Mouse (Mus musculus) bone marrow macrophage, adult 2 months (primary cell): Measurements from ENCODE around the gene Srr. TPM values are rescaled to one million over a fixed set of nuclear protein-coding genes. Genes with fewer than 3 reads are reported as not detected.

Source experiments
- H3K27ac ChIP-seq: 2 replicates; pipeline ENCODE4 v1.5.1; 2012; ENCODE audit warnings: low read depth, low read length; ENCODE audit not compliant: insufficient read depth
- H3K4me1 ChIP-seq: 2 replicates; pipeline ENCODE4 v1.6.1; 2012; ENCODE audit warnings: low read length; ENCODE audit not compliant: control insufficient read depth, insufficient read depth
- H3K4me3 ChIP-seq: 2 replicates; pipeline ENCODE4 v1.5.1; 2012; ENCODE audit warnings: mild to moderate bottlenecking, low read length, moderate library complexity; ENCODE audit not compliant: insufficient read depth
- CTCF ChIP-seq: IDR thresholded peaks from 2 replicates; pipeline ENCODE4 v1.5.1; 2012; ENCODE audit warnings: low read depth, mild to moderate bottlenecking, low read length, moderate library complexity
- POLR2A ChIP-seq: IDR thresholded peaks from 2 replicates; pipeline ENCODE4 v1.6.1; 2012; ENCODE audit warnings: mild to moderate bottlenecking, low read depth, low read length, borderline replicate concordance
- polyA plus RNA-seq: library from polyadenylated mRNA; stranded (reverse); fragments of >200 nt; gene quantifications from 2 replicates; pipeline ENCODE4 v1.2.4, GENCODE M21; 2012; ENCODE audit not compliant: missing spikeins, insufficient read depth, insufficient read length

The Srr gene
- polyA plus RNA-seq, 1 experiment, result 17.5 TPM

- Histone ChIP-seq H3K4me3 (no peak overlapping the region), H3K4me1 (0 out of 2 replicates have a peak, but pooled peaks cover 2% of the 10 kb centered on the region), H3K27ac (no peak overlapping the region)
- TF ChIP-seq POLR2A (no peak), CTCF (no peak)
Measured at GRCm38 (mm10) chr11:74894619-74895018, 31.1 kb downstream of the Srr start.

DNA sequence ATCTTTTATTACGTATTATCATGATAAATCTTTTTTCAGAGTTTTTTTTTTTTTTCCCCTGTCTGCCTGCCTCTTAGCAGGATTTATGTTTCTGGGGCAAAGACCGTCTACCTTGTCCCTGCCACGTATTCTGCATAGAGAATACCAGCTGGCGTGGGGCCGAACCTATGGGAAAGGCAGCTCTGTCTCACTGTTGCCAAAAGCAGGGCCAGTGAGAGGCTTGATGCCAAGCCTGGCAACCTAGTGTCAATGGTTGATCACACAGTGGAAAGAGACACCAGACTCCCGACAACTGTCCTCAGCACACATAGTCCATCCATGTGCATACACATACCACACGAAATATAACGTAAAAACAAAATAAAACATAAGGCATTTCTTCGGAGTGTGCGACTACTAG, 42.6 kb downstream of the Srr start:
- no peak for TF ChIP-seq POLR2A
- TF ChIP-seq CTCF, result no peak
- Histone ChIP-seq H3K4me1 (peaks cover 6% of the 10 kb centered on the region; the same call in 1 of the 2 replicates), H3K4me3 (no peak overlapping the region), H3K27ac (no peak overlapping the region)

DNA sequence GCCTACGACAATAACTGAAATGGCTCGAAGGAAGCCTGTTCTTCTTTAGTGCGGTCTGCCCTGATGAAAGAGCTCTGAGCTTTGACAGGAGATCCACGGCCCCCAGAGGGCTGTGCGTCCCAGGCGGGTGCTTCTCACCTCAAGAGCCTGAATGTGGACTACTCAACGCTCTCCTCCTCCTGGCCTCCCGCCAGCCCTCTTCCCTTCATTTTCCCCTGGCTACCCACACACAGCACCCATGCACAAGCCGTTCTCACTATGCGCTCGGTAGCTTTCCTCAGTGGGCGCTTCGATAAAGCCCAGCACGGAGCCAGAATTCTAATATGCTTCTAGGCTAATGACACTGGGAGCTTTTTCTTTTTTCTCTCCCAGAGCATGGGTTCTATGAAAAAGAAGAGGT, 43.8 kb downstream of the Srr start:
- H3K27ac ChIP-seq, result no peak overlapping the region
- H3K4me3 ChIP-seq, result no peak overlapping the region
- TF ChIP-seq POLR2A (no peak), CTCF (no peak)
- peaks cover 6% of the 10 kb centered on the region; the same call in 1 of the 2 replicates for H3K4me1 ChIP-seq

GRCm38 (mm10) chr11:74880999-74881398, 44.7 kb downstream of the Srr start:
- TF ChIP-seq CTCF (no peak), POLR2A (no peak)
- H3K27ac ChIP-seq, result no peak overlapping the region
- H3K4me3 ChIP-seq, result no peak overlapping the region
- H3K4me1 ChIP-seq, result peaks cover 11% of the 10 kb centered on the region

DNA sequence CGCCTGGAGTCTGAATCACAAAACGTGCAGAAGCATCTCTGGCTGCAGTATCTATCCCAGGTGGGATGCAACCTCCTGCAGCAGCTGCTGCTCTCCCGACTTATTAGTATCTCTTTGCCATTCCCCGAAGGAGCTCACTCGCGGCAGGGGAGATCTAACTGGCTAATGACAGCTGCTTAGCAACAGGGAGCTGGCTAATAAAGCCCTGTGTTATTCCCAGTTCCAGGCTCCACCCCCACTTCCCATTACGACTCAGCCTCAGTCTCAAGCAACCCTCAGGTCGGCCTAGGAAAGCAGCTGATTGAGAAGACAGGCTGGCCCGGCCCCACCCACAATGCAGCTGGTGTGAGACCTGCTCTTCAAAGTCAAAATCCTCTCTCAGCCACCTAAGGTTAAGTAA, 48.9 kb downstream of the Srr start:
- H3K4me3 ChIP-seq, result no peak overlapping the region
- no peak for TF ChIP-seq CTCF
- TF ChIP-seq POLR2A, result no peak
- no peak overlapping the region for H3K27ac ChIP-seq
- H3K4me1 ChIP-seq, result peaks cover 11% of the 10 kb centered on the region

DNA sequence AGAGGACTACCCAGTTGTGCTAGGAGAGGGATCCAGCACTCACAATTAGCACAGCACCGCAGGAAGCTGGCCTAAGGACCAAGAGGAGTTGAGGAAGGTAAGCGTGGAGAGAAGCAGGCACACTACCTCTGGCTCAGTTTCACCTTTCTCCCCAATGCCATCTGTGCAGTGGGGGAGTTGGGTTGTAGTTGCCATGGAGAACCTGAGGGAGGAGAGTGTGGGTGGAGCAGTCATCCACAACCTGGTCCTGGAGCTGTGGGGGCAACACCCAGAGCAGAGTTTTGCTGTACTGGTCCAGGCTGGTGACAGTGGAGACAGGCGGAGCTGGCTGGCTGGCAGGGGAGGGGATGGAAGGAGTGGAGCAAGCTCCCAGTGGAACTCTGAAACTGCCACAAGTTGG, 51.1 kb downstream of the Srr start:
- peaks cover 5% of the 10 kb centered on the region for H3K4me1 ChIP-seq
- TF ChIP-seq CTCF (no peak), POLR2A (no peak)
- H3K4me3 ChIP-seq, result no peak overlapping the region
- H3K27ac ChIP-seq, result no peak overlapping the region

- no peaks in the 10 kb centered on the region for H3K4me1 ChIP-seq
- TF ChIP-seq POLR2A, result no peak
- H3K27ac ChIP-seq, result no peak overlapping the region
- no peak overlapping the region for H3K4me3 ChIP-seq
Measured at GRCm38 (mm10) chr11:74870991-74871622, 54.6 kb downstream of the Srr start.

DNA sequence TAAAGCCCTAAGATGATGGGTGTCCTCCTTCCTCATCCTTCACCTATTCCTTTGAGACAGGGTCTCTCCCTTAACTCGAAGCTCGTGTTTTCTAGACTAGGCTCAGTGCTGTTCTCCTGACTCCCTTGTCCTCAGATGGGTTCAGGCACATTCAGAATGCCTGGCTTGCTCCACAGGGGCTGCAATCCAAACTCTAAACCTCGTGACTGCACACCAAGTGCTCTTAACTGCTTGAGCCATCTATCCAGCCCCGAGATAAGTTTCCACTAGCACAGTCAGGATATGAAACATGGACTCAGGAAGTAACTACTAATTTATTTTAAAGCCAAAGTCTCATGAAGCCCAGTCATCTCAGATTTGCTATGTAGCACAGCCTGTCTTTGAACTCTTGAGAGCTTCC, 55.2 kb downstream of the Srr start:
- H3K4me3 ChIP-seq, result no peak overlapping the region
- no peaks in the 10 kb centered on the region for H3K4me1 ChIP-seq
- no peak overlapping the region for H3K27ac ChIP-seq
- TF ChIP-seq POLR2A, result no peak
- TF ChIP-seq CTCF, result no peak

GRCm38 (mm10) chr11:74869603-74870002, 56.1 kb downstream of the Srr start:
- no peak overlapping the region for H3K27ac ChIP-seq
- H3K4me3 ChIP-seq, result no peak overlapping the region
- H3K4me1 ChIP-seq, result no peaks in the 10 kb centered on the region
- TF ChIP-seq CTCF (no peak), POLR2A (no peak)

DNA sequence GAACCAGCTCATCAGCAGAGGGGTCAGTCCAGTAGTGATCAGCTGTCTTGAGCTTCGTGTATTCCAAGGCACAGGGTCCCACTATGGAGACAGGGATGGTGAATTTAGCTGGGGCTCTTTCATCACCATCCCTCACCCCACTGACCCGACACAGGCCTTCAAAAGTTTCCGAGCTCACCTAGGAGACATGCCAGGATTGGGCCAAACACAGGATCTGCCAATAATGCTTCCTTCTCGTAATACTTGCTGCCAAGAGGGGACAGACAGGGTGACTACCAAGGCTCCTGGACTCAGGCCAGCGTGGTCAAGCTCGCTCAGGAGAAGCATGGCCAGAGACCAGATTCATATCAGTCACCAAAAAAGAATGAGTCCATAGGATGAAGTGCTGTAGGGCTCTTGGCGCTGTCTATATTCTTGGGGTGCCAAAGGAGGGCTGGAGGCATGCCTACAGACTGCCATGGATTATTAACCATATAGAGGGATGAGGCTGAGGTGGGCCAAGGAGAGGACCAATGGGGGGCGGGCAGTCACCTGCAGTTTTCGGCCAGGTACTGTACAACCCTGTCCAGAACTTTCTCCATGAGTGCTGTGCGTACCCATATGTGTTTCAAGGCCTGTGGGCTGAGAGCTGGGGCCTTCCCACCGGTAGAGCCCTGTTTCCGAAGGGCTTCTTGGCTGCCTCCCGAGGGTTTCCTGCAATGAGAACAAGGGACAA, 57.5 kb downstream of the Srr start:
- Histone ChIP-seq H3K27ac (no peak overlapping the region), H3K4me1 (no peaks in the 10 kb centered on the region), H3K4me3 (no peak overlapping the region)
- no peak for TF ChIP-seq POLR2A
- no peak for TF ChIP-seq CTCF
